Mouse (Mus musculus) 3134 (cell line): ENCODE measurements around the gene Htr2a.

Experiments used
- DNase-seq: peaks from one replicate; pipeline ENCODE4 v3.0.0-alpha.2; 2011; ENCODE audit warnings: low spot score; ENCODE audit not compliant: insufficient read length; ENCODE audit errors: extremely low read depth

Htr2a gene

DNA sequence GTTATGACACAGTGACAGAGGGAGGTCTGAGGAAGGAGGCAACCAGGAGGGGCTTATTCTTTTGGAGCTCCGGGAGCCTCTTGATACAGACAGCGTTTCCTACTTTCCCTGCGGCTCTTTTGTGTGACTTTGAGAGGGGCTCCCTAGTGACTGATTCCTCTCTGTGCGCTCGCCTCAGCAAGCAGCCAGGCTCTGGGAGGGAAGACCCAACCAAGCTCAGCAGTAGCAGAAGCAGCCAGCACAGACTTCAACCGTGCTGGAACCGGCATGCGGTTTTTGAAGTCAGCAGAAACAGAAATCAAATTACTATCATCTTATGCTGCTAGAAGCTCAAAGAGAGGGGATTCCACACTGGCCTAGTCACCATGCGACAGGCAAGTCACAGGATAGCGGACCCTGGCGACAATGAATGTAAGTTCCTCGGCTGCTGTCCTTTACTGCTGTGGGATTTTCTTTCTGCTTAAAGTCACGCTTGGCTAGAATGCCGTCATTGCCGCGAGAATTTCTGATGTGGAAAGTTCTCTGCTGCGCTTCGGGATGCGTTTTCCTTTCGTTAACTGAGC lies at the start of gene Htr2a:
Gene Htr2a, plus strand, starts transcription at position 22 of the 563 bp plus-strand sequence.
- no peak for DNase-seq

DNA sequence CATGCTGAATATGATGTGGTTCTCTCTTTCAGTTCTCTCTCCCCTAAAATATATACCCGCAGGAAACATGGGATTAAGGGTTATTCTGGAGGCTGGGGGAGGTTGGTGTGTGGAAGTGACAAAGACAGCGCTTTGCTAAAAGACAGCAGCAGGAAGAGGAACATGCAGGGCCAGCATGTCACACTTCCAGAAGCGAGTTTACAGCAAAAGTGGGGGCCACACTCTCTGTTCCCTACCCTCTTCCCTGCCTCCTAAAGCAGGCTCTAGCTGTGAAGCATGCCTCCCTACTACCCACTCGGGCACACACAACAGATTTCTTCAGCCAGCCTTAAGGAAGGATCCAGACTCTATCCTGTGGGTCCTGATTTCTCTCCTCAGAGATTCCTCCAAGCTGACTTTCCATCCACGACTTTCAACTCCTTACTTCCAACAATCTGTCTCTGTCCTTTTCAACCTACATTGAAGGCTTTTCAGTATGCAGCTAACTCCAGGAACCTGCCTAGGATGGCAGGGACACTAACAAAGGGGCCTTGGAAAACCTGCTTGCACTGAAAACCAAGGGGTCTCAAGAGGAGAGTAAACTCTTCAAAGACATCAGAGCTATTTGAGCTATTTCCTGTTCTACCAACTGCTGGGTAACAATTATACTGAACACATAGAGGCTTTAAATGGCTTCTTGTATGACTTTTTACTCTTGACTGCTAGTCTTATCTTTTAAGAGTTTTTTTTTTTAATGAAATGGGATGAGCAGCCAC lies 39.1 kb upstream of the Htr2a start:
- DNase-seq: no peak

DNA sequence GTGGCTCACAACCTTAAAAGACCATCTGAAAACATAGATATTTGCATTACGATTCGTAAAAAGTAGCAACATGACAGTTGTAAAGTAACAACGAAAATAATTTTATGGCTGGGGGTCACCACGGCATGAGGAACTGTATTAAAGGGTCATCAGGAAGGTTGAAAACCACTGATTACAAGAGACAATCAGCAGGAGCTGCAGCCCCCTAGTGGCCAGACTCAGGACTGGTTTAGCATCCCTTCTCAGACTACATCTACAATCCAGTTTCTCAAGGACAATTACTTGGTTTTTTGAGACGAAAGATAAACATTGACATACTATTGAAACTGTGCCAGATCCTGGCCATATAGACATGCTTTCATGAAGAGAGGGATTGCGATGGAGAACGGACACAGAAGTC lies 38.1 kb upstream of the Htr2a start:
- DNase-seq: no peak

DNA sequence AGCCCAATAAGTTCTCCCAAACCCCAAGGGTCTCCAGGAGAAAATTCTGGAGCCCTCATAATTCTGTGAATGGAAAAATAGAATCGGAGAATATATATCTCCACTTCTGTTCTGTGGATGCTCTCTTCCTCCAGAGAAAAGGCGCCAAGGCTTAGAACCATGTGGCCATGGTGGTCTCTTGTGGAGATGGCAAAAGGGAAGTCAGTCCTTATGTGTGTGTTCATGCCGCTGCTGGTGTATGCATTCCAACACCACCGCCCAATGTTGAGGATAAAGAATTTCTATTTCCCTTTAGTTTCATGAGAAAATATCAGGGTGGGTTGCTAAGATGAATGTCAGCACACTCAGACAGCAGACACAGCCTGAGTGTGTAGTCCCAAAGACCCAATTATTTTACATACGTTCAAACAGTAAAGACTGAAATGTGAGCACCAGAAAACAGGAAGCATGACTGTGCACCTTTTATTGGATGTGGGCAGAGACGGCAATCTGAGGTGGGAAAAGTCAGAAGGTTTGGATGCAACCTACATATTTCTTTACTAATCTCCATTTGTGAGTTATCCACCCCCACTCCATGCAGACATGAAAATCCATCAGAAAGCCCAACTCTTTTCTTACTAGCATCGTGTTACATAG lies 37.4 kb upstream of the Htr2a start:
- no peak for DNase-seq

DNA sequence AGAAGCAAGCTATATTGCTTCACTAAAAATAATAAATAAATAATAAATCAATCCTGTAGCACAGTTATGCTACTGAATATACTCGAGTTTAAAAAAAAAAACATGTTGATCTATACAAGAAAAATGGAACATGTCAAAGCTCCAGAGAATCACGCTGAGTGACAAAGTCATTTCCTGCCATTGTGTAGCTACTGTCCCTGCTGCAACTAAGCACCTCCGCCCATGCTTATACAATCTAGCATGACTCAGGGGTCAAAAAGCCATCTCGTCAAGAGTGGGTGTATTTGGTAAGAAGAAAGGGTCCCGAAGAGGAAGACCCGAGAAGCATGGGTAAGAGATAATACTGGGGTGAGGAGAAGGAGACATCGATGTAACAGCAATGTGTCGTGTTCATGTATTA lies 29.3 kb upstream of the Htr2a start:
- no peak for DNase-seq

DNA sequence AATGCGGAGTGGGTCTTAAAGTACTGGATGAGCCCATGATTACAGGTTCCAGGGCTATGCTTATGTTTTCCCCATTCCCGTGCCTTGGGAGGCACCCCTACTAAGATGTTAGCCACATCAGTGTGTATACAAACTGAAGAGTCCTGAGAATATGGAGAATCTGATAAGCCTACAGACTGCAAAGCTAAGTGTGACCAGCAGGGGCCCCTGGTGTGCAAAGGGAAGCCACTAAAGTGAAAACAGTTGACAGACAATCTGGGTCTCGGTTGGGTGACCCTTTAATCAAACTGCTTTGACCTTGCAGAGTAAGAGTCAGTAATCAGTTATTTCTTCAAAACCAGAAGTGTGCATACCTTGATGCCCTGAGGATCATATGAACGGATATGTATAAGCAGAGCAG lies 21.8 kb upstream of the Htr2a start:
- DNase-seq: no peak

DNA sequence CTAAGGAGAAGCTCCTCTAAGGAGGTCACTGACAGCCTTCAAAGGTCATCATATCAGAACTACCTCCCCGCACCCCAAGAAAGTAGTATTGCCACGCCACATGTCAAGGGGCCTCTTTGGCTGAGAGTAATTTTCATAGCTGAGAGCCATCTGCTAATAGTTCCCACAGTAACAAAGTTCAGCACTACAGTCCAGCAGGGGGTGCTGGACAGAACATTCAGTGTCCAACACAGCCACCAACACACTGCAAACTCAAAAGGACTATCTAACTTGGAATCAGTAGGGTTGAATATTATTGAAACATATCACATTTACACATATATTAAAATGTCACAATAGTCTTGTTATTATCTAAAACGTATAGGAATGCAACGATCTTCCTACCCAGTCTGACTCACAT lies 2.6 kb upstream of the Htr2a start:
- no peak for DNase-seq

DNA sequence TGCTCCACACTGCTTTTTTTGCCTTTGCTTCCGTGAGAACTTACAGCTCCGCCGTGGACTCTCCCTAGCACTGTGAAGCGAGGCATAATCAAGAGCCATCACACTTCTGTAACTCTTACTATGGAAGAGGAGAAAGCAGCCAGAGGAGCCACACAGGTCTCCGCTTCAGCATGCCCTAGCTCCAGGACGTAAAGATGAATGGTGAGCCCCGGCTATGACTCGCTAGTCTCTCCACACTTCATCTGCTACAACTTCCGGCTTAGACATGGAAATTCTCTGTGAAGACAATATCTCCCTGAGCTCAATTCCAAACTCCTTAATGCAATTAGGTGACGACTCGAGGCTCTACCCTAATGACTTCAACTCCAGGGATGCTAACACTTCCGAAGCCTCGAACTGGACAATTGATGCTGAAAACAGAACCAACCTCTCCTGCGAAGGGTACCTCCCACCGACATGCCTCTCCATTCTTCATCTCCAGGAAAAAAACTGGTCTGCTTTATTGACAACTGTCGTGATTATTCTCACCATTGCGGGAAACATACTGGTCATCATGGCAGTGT lies 1.1 kb downstream of the Htr2a start:
- DNase-seq: no peak

DNA sequence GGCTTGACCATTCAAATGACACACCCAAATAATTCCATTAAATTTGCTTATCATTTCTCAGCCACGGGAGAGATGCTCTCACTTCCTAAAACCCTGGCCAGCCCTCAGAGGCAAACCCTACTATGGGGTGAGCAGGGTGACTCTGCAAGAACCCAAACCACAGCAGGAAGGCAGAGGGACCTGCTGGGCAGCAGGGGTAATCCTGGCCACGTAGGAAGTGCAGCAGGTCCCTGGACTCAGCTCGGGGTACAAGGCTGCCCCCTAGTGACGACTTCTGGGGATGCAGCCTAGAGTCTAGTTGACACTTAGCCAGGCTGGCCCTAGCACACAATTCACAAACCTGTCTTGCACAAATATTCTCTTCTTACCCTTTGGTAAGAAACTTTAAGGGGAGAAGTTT lies 2.7 kb downstream of the Htr2a start:
- peak; percentile 54 for DNase-seq

DNA sequence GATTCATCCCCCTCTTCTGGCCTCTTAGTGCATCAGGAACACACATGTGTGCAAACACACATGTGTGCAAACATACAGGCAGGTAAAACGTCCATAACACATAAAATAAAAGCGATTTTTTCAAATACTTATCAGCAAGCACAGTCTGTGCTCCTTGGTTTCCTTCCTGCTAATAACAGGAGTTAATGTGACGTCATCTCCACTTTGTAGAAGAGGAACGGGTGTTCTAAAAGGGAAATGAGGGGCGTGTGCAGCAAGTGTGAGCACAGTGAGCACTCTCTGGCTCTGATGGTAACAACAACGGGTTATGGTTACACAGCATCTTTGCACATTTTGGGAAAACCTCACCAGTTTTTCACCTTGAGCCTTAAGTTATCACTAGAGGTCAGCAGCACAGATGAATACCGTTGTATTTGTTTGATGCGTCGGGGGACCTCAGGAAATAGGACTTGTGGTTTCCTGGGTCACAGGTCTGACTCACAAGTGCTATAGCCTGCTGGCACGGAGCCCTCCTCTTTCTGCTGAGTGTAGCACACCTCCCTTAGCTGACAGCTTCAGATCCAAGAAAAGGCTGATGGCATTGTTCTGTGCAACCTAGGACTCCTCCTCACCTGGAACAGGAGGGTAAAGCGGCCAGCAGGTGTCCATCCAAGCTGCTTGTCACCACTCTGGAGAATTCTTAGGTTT lies 5.6 kb downstream of the Htr2a start:
- DNase-seq: peak; percentile 4

DNA sequence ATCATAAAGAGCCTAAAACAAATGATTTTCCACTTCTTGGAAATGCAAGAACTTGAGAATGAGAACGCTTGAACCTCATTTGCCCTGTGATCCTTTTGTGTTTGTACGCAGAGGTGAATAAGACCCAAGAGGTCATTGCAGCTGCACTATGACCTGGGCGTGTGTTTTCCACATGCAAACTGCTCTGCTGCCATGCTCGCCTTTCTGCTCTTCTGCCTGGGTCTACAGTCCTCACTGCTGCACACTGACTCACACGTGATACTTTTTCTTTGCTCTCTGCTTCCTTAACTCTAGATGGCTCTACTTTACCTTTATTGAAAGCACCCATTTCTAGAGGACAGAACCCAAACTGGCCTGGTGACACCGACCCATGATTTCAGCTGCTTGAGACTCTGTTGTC lies 9.4 kb downstream of the Htr2a start:
- DNase-seq: no peak

DNA sequence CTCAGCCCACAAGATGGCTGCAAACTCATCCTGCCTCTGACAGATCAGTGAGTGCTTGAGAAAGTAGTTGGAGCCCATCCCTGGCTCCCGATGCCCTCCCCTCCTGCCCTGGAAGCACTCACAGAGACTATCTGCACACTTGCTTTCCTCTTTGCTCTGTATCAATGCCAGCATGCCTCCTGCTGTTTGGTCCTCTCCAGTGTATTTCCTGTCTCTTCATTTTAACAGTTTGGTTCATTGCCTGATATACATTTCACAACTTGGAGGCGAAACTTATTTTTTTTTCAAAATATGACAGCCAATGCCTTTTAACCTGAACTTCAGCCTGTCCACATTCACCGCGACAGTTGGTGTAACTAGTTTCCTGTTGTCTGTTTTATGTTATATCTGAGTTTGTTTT lies 11.0 kb downstream of the Htr2a start:
- no peak for DNase-seq

DNA sequence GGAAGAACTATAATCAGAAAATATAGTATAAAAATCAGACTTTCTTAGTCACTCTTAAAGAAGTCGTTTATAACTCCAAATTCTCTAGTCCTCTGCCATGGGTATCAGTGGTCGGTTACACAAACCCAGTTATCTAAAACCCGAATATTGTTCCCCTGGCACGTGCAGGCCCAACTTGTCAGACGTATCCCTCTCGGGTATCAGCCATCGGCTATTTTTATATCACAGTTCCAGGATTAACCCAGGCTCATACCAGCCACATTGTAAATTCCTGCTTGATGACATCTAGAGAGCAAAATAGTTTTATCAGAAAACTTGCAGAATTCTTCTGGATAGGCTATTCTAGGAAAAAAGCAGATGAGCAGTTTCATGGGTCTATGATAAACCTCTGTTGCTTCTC lies 16.6 kb downstream of the Htr2a start:
- DNase-seq: no peak

DNA sequence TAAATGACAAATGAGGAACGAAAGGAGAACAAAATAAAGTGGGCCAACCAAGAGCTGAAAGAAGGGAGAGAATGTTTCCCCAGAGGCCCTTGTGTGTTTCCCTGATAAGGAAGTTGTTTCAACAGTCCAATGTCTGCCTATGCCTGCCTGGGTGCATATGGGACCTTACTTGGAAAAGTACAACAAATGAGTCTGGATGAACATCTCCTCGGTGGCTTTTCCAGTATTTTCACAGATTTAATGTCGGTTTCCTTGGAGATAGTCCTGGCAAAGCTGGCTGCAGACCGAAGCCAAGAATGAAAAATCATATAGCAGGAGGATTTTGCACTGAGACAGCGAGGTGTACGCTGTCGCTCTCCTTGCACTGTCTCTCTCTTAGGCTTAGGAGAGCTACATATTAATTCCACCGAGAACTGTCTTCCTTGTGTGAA lies 18.8 kb downstream of the Htr2a start:
- DNase-seq: no peak

DNA sequence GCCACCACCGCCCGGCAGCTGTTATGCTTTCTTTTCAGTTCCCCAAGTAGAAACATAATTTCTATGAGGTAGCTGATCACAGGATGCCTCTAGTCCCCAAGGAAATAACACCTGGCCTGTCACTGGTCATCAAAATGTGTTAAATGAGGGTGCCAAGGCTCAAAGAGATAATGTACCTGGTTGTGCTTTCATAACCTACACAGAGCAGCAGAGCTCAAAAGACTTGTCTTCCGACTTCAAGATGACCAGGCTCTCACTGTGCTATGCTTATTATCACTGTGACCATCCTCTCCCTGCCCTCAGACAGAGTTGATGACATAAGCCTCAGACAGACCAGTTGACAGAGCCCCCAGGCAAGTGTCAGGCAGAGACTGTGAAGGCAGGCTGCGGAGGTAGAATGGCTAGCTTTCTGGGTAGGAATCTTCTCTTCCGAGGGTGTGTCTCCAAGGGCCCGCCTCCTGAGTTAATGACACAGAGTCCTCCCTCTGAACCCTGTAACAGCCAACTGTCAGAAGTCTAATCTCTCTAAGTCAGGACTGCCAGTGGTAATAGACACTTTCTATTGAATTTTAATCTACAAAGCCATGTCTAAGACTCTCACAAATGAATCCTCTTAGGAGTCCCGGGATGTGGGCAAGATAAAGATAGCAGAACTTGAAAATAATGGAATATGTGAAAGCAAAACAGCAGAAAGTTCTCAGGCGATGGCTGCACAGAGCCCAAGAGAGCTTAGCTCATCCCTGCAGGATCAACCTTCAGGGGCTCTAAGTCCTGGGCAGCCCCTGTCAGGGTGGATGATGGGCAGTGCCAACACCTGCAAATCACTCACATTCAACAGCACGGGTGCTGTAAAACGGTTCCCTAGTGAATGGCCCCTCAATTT lies 31.7 kb downstream of the Htr2a start:
- no peak for DNase-seq

DNA sequence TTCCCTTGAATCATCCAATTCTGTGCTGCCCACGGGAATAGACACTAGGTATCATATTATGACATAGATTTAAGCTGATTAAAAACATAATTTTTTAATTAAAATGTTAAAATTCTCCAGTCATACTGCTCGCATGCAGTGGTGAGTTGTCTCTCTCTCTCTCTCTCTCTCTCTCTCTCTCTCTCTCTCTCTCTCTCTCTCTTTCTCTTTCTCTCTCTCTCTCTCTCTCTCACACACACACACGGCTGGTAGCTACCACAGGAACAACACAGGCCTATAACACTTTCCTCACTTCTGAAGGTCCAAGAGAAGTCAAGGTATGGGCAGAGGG lies 32.3 kb downstream of the Htr2a start:
- no peak for DNase-seq

DNA sequence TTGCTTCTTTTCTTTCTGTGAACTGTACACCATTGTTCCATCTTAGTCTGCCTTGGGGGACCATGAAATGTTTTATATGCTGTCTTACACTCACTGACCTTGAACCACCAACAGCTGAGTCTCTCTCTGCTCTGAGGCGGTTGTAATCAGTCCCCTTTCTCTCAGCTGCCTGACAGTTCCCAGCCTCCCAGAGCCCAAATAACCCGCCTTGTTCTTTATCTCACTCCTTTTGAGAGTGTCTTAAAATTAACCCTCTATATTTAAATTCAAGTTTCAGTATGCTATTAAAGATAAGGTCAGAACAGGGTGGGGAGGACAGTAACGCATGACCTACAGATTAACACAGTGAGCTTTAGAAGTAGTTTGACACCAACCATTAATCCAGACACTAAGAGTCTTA lies 32.9 kb downstream of the Htr2a start:
- no peak for DNase-seq

DNA sequence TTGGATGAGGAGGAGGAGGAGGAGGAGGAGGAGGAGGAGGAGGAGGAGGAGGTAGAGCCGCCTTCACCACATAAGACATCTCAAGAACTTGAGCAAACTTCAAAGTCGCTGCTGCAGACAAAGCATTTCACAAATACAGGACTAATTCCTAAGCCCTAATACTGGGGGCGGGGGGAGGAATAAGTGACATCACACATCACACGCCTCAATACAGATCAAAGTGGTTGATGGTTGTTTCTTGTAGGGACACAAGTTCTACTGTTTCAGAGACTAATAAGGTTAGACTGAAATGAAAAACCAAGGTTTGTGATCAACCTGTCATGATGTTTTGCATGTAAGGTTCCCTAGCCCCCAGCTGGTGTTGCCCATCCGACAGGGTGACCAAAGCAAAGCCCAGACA lies 39.2 kb downstream of the Htr2a start:
- no peak for DNase-seq

DNA sequence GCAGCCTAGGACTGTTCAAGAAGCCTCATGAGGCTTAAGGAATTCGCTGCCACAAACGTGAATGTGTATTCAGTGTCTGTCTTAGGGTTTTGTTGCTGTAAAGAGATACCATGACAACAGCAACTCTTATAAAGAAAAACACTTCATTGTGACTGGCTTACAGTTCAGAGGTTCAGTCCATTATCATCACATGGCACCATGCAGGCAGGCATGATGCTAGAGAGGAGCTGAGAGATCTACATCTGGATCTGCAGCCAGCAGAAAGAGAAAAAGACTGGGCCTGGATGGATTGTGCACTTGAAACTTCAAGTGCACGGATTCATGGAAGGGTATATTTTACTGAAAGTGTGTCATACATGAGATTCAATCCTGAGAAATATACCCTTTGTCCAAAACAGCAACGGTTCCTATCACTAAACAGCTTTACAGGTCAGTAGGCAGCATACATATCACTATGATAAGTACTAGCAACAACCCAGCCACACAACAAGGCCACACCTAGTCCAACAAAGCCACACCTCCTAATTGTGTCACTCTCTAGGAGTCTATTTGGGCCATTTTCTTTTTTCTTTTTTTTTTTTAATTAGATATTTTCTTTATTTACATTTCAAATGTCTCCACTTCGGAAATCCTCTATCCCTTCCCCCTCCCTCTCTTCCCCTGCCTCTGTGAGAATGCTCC lies 43.8 kb downstream of the Htr2a start:
- no peak for DNase-seq

DNA sequence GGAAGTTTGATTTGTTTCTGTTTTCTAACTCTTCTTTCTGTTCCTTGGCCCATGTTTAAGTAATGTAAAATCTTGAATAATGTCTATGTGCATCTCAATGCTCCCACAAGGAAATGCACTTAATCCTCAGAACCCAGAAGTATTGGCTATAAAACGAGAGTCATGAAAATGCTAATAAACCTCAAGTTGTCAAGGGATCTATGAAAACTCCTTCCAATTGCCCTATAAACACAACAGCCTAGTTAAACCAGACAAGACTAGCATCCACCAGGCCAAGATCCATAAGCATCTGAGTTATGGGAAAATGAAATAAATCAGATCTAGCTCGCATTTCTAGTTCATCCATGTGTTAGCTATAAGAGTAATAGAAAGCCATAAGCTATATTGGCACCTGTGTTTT lies 51.3 kb downstream of the Htr2a start:
- DNase-seq: no peak
